Mouse (Mus musculus) olfactory bulb, adult 2 months (tissue): ENCODE data around the gene Lce1f.

ENCODE experiments used
- CTCF ChIP-seq: fragments of 200-500 bp; IDR thresholded peaks from 2 replicates; pipeline ENCODE4 v1.5.1; 2012; ENCODE audit warnings: low read depth, mild to moderate bottlenecking, low read length, moderate library complexity; ENCODE audit not compliant: insufficient read depth
- POLR2A ChIP-seq: fragments of 200-500 bp; IDR thresholded peaks from 2 replicates; pipeline ENCODE4 v1.6.1; 2012; ENCODE audit warnings: mild to moderate bottlenecking, low read depth, low read length, moderate library complexity; ENCODE audit not compliant: insufficient read depth

- no peak for TF ChIP-seq POLR2A
- TF ChIP-seq CTCF = no peak
Observed at GRCm38 (mm10) chr3:92678947-92679346, 41.2 kb downstream of the Lce1f start, which contains the start of gene Lce1c.
